Mouse (Mus musculus) forebrain, embryonic 11.5 days (tissue): ENCODE results near the gene Pip5k1b. TPM values are rescaled to one million over a fixed set of nuclear protein-coding genes. Genes with fewer than 3 reads are reported as not detected.

Experiments used
- ATAC-seq: fragments of 200-750 bp; cut with Nextera tagmentation; replicated peaks from 2 replicates; pipeline ENCODE4 v1.8.0; 2017; ENCODE audit warnings: moderate TSS enrichment; ENCODE audit not compliant: low FRiP score
- DNase-seq: peaks from one replicate; pipeline ENCODE4 v3.0.0-alpha.2; 2017; ENCODE audit warnings: low spot score
- H3K27ac ChIP-seq: fragments of 300-500 bp; sonication (generic); 2 replicates; pipeline ENCODE4 v1.5.1; 2014; ENCODE audit warnings: low read depth, low read length
- H3K27me3 ChIP-seq: fragments of 300-500 bp; sonication (generic); 2 replicates; pipeline ENCODE4 v1.6.1; 2014; ENCODE audit warnings: mild to moderate bottlenecking, low read length, mixed read lengths; ENCODE audit not compliant: control insufficient read depth, insufficient read depth
- H3K36me3 ChIP-seq: fragments of 300-500 bp; sonication (generic); 2 replicates; pipeline ENCODE4 v1.6.1; 2014; ENCODE audit warnings: mild to moderate bottlenecking, low read length, moderate library complexity, mixed read lengths; ENCODE audit not compliant: control insufficient read depth, insufficient read depth
- H3K4me1 ChIP-seq: fragments of 300-500 bp; sonication (generic); replicated peaks from 2 replicates; pipeline ENCODE4 v1.6.1; 2014; ENCODE audit warnings: low read length, mixed read lengths; ENCODE audit not compliant: control insufficient read depth, insufficient read depth
- H3K4me2 ChIP-seq: fragments of 300-500 bp; sonication (generic); 2 replicates; pipeline ENCODE4 v1.6.1; 2014; ENCODE audit warnings: low read depth, mild to moderate bottlenecking, low read length, moderate library complexity, mixed read lengths; ENCODE audit not compliant: severe bottlenecking
- H3K4me3 ChIP-seq: fragments of 300-500 bp; sonication (generic); 2 replicates; pipeline ENCODE4 v1.5.1; 2014; ENCODE audit warnings: low read depth, low read length
- H3K9ac ChIP-seq: fragments of 300-500 bp; sonication (generic); 2 replicates; pipeline ENCODE4 v1.6.1; 2014; ENCODE audit warnings: low read length
- H3K9me3 ChIP-seq: fragments of 300-500 bp; sonication (generic); 2 replicates; pipeline ENCODE4 v1.6.1; 2016; ENCODE audit warnings: low read length, mixed read lengths; ENCODE audit not compliant: control insufficient read depth
- WGBS: fragments of 180-500 bp; shearing (Covaris S2); extraction: QIAGEN DNeasy Blood & Tissue Kit; methylation state at CpG from one replicate; pipeline ENCODE4 v1.1.7; 2014; 5-methylcytosine and 5-hydroxymethylcytosine counted together
- polyA plus RNA-seq: library from polyadenylated mRNA; unstranded; fragments of >200 nt; fragmentation: Nextera tagmentation; extraction: Ambion mirVana; gene quantifications from 2 replicates; pipeline ENCODE4 v1.2.1, GENCODE M21; 2014

Gene Pip5k1b
- polyA plus RNA-seq, 1 experiment from 2014 or later, result 2.2 TPM

- no peak for DNase-seq
- no peaks in the 10 kb centered on the region for H3K36me3 ChIP-seq
- no peak overlapping the region for H3K4me3 ChIP-seq
- H3K27ac ChIP-seq, result no peak overlapping the region
- H3K27me3 ChIP-seq, result no peaks in the 10 kb centered on the region
- no peak for ATAC-seq
- no peak overlapping the region for H3K4me2 ChIP-seq
- 92% methylated on average over 22 of the region's 22 CpGs for WGBS
- no peaks in the 10 kb centered on the region for H3K9me3 ChIP-seq
- no peak overlapping the region for H3K9ac ChIP-seq
- no peaks in the 10 kb centered on the region for H3K4me1 ChIP-seq
Measured at GRCm38 (mm10) chr19:24386956-24387865, 168.5 kb downstream of the Pip5k1b start.

GRCm38 (mm10) chr19:24378470-24378869 lies 177.2 kb downstream of the Pip5k1b start:
- ATAC-seq (no peak), DNase-seq (no peak)
- H3K4me2 ChIP-seq, result no peak overlapping the region
- no peaks in the 10 kb centered on the region for H3K36me3 ChIP-seq
- H3K27ac ChIP-seq, result no peak overlapping the region
- WGBS, result 64% methylated on average over 6 of the region's 6 CpGs
- H3K4me1 ChIP-seq, result no peaks in the 10 kb centered on the region
- no peak overlapping the region for H3K4me3 ChIP-seq
- H3K9ac ChIP-seq, result no peak overlapping the region
- H3K27me3 ChIP-seq, result no peaks in the 10 kb centered on the region
- H3K9me3 ChIP-seq, result no peaks in the 10 kb centered on the region

GRCm38 (mm10) chr19:24371763-24372640 lies 183.7 kb downstream of the Pip5k1b start:
- Histone ChIP-seq H3K9me3 (no peaks in the 10 kb centered on the region), H3K27me3 (no peaks in the 10 kb centered on the region), H3K36me3 (no peaks in the 10 kb centered on the region), H3K9ac (peak overlapping the region; percentile 20; the same call in 1 of the 2 replicates), H3K4me1 (peaks cover 9% of the 10 kb centered on the region), H3K4me3 (no peak overlapping the region), H3K27ac (no peak overlapping the region), H3K4me2 (0 out of 2 replicates have a peak overlapping the region, but pooled peaks have one; percentile 22)
- ATAC-seq, result no peak
- peak; percentile 52 for DNase-seq
- WGBS, result 41% methylated on average over 19 of the region's 19 CpGs

- WGBS, result 88% methylated on average over 6 of the region's 6 CpGs
- no peak overlapping the region for H3K27ac ChIP-seq
Measured at GRCm38 (mm10) chr19:24368419-24368818, 187.3 kb downstream of the Pip5k1b start.

GRCm38 (mm10) chr19:24367722-24368121 lies 187.9 kb downstream of the Pip5k1b start:
- peaks cover 8% of the 10 kb centered on the region for H3K4me1 ChIP-seq
- ATAC-seq (no peak), DNase-seq (no peak)
- no peak overlapping the region for H3K4me3 ChIP-seq
- H3K4me2 ChIP-seq, result no peak overlapping the region
- H3K27me3 ChIP-seq, result no peaks in the 10 kb centered on the region
- H3K36me3 ChIP-seq, result no peaks in the 10 kb centered on the region
- 81% methylated on average over 4 of the region's 4 CpGs for WGBS
- H3K27ac ChIP-seq, result no peak overlapping the region
- no peak overlapping the region for H3K9ac ChIP-seq
- no peaks in the 10 kb centered on the region for H3K9me3 ChIP-seq

More at GRCm38 (mm10) chr19:24368419-24368818, 187.3 kb downstream of the Pip5k1b start:
- no peak overlapping the region for H3K9ac ChIP-seq
- H3K4me1 ChIP-seq, result peaks cover 9% of the 10 kb centered on the region
- no peaks in the 10 kb centered on the region for H3K36me3 ChIP-seq
- ATAC-seq (no peak), DNase-seq (no peak)
- H3K9me3 ChIP-seq, result no peaks in the 10 kb centered on the region
- H3K27me3 ChIP-seq, result no peaks in the 10 kb centered on the region
- H3K4me3 ChIP-seq, result no peak overlapping the region
- H3K4me2 ChIP-seq, result no peak overlapping the region

- Histone ChIP-seq H3K36me3 (no peaks in the 10 kb centered on the region), H3K27me3 (no peaks in the 10 kb centered on the region), H3K4me3 (no peak overlapping the region), H3K4me2 (no peak overlapping the region), H3K4me1 (no peaks in the 10 kb centered on the region), H3K9ac (no peak overlapping the region), H3K27ac (no peak overlapping the region), H3K9me3 (no peaks in the 10 kb centered on the region)
- 90% methylated on average over 1 of the region's 1 CpGs for WGBS
- ATAC-seq (no peak), DNase-seq (no peak)
Measured at GRCm38 (mm10) chr19:24366747-24367146, 188.9 kb downstream of the Pip5k1b start.

GRCm38 (mm10) chr19:24362626-24363321 lies 192.9 kb downstream of the Pip5k1b start:
- no peak overlapping the region for H3K4me3 ChIP-seq
- H3K4me2 ChIP-seq, result no peak overlapping the region
- H3K27ac ChIP-seq, result no peak overlapping the region
- no peaks in the 10 kb centered on the region for H3K27me3 ChIP-seq
- no peaks in the 10 kb centered on the region for H3K36me3 ChIP-seq
- no peaks in the 10 kb centered on the region for H3K4me1 ChIP-seq
- DNase-seq (no peak), ATAC-seq (no peak)
- no peaks in the 10 kb centered on the region for H3K9me3 ChIP-seq
- WGBS, result 71% methylated on average over 8 of the region's 8 CpGs
- no peak overlapping the region for H3K9ac ChIP-seq

- no peak overlapping the region for H3K27ac ChIP-seq
- H3K9me3 ChIP-seq, result no peaks in the 10 kb centered on the region
- no peaks in the 10 kb centered on the region for H3K4me1 ChIP-seq
- no peaks in the 10 kb centered on the region for H3K36me3 ChIP-seq
- H3K27me3 ChIP-seq, result no peaks in the 10 kb centered on the region
- H3K4me2 ChIP-seq, result no peak overlapping the region
- H3K9ac ChIP-seq, result no peak overlapping the region
- ATAC-seq (no peak), DNase-seq (no peak)
- 89% methylated on average over 9 of the region's 9 CpGs for WGBS
- no peak overlapping the region for H3K4me3 ChIP-seq
Measured at GRCm38 (mm10) chr19:24359270-24359669, 196.4 kb downstream of the Pip5k1b start.
